Mouse (Mus musculus): Measurements from ENCODE around the gene Pitx2.

Pitx2 gene

DNA sequence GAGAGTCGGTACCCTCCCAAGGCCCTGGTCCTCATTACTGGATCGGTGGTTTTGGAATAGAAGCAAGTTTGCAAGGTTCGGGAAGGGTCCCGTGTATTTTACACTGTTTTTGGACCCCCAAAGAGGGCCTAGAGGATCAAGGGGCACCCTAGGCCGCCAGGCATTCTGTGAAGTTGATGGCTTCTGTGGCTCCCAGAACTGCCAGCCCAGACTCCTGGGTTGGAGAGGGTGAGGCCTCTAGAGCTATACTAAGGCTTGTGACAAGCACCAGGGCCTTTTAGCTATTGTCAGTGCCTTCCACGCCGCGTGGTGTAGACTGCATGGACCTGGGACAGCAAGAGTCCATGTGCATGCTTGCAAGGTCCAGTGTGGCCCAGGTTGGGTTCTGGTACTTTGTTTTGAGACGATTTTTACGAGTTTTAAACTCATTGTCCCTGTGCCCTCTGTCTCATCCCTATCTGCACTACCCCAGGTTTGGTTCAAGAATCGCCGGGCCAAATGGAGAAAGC lies 18.2 kb downstream of the Pitx2 start:
- no peak for DNase-seq

DNA sequence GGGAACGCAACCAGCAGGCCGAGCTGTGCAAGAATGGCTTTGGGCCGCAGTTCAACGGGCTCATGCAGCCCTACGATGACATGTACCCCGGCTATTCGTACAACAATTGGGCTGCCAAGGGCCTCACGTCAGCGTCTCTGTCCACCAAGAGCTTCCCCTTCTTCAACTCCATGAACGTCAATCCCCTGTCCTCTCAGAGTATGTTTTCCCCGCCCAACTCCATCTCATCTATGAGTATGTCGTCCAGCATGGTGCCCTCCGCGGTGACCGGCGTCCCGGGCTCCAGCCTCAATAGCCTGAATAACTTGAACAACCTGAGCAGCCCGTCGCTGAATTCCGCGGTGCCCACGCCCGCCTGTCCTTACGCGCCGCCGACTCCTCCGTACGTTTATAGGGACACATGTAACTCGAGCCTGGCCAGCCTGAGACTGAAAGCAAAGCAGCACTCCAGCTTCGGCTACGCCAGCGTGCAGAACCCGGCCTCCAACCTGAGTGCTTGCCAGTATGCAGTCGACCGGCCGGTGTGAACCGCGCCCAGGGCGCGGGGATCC lies 18.8 kb downstream of the Pitx2 start:
- DNase-seq = no peak

DNA sequence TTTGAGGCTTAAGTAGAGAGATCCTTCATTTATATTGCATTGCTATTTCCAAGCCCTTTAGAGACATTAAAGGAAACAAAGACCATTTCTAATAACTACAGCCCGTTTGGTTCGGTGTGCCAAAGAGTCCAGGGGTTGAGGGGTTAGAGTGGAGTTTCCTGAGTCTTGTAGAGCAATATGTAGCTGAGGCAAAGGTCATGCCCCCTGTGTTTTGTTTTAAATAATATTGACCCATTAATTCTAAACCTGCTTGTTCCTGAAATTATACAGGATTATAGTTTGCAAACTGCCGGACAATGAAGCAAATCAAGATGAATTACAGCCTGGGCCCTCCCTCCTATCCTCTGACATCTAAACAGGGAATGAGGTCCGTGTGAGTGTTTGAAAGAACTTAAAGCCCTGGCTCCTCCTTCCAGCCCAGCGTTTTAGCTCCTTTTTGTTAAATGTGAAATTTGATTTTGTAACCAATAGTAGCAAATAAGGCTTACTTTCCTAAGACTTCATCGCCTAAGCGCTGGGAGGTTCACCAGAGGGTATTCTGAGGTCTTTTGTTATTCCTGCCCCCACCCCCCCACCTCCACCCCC lies 20.5 kb downstream of the Pitx2 start:
- DNase-seq = no peak

DNA sequence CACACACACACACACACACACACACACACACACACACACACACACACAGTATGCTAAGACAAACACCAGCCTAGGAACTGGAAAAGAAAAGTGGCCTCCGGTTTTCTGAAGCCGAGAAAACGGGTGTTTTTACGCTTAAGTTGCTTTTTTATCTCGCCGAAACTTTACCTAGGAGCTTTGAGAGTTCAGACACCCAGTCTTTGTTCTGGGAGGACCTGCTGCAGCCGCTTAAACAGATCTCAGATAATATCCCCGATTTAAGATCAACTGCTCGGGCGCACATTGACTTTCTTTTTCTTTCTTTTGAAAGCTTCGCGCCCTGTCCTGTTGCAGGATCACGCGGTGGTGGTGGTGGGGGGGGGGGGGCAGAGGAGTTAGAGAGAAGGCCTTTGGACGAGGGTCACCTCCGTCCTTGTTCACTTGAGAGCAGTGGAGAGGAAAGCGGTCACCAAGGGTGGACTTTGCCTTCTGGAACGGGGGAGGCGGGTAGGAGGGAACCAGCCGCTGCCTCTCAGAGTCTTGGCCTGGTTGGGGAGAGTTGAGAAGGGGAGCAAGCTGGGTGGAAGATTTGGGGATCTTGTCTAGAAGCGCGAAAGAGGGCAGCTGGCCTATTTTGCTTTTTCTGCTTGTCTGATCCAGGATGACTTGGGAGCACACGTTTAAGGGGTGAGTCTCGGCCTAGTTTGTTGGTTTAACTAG lies 21.2 kb downstream of the Pitx2 start:
- DNase-seq = no peak

DNA sequence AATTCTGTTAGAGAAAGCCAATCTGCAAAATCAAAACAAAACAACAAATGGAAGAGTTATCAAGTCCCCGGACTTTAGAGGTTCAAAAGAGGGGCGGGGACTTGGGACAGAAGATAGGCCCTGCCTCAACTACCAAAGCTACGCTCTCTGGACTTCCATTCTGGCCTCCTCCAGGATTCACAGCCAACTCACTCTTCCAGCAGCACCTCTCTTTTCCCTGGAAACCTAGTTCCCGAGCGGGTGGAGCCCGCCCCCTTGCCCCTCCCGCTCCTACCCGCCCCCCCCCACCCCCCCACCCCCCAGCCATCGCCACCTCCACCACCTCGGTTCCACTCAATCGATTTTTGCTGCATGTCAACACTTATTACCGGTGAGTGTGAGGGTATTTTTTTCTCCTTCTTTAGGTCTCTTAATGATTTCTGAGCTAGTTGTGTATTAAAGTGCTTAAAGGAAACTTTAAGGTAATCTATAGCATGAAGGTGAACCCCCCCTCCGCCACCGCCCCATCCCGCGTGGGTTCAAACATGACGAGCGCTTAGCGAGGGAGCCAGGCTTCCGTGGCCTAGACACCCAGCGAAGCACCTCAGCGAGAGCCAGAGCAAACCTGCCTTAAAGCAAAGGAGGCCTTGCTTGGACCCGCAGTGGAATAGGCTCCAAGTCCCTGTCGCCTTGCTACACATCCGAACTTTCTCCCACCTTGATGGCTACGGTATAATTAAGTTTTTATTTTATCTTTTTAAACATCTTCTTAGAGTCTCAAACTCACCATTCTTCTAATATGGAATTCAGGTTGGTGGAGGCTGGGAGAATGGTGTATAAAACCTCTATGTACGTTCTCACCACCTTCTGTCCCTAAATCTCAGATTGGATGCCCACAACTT lies 21.9 kb downstream of the Pitx2 start:
- no peak for DNase-seq

DNA sequence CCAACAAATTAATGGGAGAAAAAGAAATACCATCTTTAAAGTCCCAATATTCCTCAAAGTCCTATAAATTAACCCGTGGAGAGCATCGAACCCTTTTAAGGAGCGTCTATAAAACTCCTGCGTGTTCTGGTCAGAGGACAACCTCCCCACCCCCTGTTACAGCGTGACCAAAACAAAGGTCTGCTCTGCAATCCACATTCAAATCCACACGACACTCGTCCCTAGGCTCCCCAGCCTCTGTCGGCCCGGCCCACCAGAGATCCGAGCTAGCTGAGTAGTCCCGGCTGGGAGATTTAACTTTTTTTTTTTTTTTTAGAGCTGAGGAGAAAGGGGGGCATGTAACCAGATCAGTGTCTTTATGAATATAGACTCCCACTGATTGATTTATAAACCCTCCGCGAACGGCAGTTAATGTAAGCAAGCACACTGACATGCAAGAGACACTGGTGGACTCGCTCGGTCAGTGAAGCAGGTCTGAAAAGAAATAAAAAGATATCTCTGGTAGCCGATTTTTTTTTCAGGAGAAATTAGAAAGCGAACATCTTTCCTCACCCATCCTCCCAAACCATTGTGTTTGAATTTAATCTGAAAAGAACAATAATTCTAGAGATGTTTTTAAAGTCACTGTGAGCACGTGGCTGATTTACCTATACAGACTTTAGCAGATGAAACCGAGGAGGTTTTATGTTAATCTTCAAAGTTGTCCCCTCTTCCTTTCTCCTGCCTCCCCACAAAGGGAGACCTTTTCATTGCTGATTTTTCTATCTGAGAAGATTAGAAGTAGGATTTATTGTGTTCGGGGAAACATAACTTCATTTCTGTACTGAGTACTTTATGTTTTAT lies 23.0 kb downstream of the Pitx2 start:
- DNase-seq = no peak

DNA sequence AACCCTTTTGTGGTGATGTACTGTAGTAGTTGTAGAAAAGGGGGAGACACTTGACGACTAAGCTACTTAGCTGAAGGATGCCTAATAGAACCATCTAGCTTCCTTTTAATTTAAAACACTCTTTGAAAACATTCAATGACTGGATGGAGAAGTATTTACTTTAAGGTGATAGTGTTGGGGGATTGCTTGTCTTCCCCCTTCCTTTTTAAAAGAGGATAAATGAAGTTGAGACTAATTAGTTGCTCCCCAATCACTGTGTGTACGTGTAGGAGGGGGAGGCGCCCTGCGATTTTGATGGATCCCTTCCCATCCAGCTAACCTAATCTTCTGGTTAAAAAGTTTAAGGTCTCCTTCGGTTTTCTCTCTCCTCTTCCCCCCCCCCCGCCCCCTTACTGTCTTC lies 23.7 kb downstream of the Pitx2 start:
- no peak for DNase-seq

DNA sequence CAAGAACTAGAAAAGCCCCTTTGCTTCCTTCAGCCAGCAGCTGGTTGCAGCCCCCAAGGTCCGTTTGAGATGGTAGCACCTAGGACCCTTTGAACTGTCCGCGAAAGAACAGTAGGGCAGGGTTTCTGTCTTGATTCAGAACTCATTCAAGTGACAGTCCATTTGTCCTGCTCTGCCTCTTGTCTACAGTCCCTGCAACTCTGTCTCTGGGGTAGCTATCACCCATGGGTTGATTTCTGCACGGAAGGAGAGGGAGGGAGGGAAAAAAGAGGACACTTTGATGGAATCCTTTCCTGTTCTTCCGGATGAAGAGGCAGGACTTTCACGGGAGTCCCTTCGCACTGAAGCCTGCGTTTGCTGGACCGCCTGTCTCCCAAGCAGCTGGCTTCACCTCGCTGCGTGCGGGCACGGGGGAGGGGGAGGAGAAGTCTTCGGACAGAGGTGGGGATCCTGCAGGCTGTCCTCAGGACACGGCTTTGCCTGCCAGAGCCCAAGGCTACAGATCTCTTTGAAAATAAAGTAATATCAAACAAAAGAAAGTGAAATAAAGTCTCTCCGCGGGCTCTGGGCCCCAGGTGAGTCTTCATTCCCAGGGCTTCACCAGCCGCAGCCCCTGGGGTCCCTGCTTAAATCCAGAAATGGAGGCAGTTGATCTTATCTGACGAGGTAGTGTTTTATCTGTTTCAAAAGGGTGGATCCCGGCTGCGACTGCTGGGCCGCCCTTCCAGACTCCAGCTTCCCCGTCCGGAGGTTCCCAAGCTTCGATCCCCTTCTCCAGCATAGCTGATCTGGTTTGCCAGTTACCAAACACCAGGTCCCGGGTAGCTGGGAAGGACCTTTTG lies 24.5 kb downstream of the Pitx2 start:
- DNase-seq = no peak

DNA sequence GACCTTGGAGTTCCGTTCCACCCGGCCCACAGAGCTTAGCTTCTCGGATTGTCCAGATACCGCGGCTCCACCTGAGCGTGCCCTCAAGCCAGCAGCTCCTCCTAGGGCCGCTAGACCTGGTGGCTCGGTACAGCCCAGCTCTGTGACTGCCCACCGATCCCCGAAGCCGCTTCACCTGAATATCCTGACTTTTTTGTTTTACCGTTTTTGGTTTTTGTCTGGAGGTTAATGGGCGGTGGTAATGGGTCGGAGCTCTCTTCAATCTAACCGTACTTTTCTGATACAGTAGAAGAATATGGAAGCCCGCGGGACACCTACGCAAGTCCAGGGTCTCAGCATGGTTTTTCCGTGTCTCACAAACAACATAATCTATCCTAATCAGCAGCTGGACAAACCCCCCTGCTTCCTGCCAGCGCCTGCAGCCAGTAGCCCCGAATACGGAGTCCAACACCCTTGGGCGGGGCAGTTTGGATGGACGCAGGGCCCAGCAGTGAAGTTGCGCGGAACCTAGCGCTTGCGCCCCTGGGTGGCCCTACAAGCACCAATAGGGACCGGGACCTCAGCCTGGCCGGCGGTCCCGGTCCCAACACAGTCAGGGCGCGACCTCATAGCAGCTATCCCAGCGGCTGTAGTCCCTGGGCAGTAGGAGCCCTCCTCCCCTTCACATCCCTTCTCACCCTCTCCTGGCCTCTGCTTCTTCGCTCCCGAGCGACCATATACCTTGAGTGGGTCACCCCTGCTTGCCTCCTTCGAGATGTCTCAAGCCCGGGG lies 25.3 kb downstream of the Pitx2 start:
- no peak for DNase-seq

DNA sequence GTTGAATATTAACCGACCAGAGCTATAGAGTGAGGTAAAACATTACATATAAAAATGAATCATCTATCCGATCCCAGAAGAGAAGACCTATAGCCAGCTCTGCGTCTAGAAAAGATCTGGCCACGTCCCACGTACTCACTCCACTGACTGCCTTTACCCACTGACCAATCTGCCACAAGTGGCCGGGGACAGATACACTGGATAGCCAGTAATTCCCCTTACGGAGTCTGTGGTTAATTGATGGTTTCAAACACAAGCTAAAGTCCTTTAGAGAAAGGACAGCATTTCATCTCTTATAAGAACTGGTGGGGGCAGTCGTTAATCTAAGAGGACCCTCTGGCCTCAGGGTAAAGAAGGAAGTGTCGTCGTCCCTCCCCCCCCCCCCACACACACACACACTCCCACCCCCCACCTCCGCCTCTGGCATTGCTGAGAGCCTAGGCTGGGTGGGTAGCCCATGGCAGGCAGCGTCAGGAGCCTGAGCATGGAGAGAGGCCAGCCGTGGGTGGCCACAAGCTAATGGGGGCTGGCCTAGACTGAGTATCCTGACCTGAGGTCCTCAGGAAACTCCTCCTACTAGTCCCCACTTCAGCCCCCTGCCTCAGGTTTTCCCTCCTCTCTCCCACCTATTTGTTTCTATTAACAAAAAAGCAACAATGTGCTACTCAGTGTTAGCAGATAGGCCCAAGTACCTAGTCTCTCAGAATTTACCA lies 26.1 kb downstream of the Pitx2 start:
- no peak for DNase-seq

DNA sequence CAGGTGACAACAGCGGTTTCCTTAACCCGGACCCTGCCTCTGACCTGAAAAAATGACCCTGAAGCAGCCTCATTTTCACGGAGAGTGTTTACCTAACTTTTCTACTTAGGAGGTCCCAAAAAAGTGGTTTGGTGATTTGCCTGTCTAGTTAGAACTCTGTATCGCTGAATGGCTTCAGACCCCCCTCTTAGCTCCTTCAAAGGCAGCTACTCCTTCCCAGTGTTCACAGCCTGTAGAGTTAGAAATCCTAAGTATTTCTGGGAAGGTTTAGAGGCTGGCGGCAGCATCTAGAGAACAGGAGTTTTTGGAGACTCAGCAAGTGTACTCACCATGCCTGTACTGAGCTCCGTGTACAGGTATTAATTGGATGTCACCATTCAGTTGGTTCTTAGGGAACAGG lies 27.0 kb downstream of the Pitx2 start:
- DNase-seq = no peak

DNA sequence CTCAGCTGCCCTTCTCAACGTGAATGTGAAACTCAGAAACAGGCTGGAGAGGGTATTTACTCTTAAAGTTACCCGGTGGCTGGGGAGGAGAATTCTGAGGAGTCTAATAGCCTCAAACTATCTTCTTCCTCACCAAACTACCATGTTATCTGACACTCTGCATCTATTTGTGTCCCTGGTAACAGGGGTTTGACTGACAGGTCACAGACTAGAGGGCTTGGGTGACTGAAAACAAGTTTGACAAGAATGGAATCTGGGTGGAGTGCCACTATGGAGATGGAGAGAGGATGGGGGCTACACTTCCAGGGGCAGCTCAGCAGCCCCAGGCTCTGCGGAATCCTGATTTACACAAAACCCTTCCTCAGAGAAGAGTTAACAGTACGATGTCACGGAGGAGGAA lies 27.7 kb downstream of the Pitx2 start:
- no peak for DNase-seq

DNA sequence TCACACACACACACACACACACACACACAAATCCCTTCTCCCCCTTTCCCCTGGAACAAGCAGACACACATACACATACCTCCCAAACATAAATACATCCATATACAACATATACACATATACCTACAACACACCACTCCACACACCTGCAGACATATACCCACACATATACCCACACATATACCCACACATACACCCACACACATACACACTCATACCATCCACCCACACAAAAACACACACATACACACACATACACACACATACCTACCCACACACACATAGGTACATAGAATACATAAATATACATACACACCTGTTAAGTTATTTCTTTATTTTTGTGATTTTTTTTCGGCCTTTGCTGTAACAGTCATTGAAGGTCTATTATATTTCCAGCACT lies 38.3 kb downstream of the Pitx2 start:
- DNase-seq = no peak

DNA sequence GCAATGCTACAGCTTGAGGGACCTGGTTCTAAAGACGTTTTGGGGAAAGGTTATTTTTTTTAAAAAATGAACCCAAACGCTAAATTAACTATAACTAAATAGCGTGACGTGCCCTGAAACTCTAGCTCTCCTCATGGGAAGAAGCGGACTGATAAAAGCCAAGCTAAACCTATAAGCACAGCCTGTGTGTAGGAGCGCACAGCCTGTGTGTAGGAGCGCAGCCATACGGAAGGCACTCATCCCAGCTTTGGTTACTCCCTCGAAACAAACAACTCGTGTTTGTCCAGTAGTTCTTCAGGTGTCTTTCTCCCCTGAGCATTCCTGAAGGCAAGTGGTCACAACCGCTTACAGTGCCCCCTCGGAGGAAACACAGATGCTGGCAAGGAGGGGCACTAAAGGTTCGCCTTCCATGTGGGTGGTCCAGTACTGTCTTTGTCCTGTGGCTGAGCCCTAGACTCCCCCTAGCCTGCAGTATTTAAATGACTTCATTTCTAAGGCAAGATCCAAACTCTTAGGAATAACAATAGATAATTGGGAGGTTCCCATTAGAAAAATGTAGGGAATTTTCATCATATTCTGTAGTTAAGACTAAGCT lies 39.1 kb downstream of the Pitx2 start:
- DNase-seq = no peak

DNA sequence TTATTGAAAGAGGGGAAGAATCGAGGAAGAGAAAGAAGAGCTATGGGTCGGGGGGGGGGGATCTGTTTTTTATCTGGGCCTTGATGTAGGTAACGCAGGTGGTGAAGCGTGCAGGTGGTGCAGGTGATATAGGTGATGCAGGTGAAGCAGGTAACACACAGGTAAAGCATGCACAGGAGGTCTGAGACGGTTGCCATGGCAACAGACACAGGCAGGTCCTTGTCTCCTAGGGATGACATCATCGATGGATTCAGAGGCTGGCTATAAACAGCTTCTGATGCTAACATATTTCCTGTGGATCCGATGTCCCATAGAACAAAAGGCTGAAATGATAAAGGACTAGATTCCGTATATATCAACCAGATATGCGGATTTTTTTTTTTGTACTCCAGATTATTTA lies 51.3 kb downstream of the Pitx2 start:
- DNase-seq = no peak

DNA sequence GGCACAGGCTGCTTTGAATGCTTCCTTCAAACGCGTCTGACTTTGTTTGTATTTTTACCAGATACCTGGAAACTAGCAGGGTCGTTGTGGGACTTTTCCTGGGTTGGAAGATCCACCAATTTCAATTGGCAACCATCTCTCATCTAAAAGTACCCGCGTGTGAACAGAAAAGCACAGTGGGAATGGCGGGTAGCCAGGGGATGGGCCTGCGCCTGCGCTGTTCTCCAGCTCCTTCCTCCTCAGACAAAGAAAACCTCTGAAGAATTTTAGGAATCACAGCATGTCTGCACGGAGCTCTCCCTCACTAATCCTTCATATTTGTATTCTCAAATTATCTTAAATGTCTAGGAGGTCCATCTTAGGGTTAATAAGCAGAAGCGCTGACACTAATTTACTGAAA lies 54.6 kb downstream of the Pitx2 start:
- DNase-seq = no peak

DNA sequence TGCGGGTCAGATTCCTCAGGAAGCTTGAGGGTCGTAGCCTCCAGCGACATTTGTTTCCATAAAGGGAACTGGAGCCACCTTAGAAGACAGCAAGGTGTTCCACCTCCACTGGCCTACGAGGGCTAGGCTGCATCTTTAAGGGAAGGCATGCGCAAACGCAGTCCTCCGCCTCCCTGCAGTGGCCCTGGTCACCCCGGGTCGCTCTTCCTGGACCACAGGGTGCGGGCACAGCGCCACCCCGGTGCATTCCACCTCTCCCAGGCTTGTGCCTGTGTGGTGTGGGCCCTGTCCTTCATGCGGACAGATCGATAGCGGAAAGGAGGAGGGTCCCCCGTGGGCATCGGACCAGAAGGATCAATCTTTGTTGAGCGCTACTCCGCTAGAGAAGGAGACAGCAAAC lies 56.6 kb downstream of the Pitx2 start:
- DNase-seq = no peak

DNA sequence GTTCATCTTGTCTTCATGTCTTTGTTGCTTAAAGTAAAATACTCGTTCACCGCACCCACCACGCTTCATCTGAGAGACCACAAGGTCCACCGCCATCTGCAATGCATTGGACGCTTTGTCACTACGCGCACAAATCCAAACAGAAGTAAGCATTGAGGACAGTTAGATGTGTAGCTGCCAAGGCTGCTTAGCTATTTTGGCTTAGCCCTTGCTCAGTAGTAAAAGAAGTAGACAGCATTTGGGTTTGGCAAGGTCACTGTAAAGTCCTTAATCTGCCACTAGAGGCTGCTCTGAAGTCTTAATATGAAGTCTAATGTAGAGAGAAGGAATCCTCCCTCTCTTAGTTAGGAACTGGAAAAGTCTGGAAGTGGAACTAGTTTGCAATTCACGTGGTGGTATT lies 57.1 kb downstream of the Pitx2 start:
- DNase-seq = no peak

DNA sequence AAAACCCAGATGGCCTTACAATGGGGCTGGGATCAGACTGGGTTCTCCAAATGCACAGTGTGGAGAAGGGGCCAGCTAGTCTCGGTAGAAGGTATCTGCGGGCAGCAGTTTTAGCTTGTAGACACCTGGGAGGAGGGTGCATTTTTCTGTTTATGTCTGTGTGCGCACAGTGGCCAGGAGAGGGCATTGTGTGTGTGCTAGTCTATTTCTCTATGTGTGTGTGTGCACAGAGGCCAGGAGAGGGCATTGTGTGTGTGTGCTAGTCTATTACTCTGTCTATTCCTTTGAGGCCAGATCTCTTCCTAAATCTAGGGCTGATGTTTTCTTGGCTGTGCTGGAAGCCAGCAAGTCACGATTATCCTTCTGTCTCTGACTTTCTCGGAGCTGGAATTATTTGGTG lies 58.8 kb downstream of the Pitx2 start:
- no peak for DNase-seq
